7 mouse cellular contexts compared by ENCODE assay signal in the genomic region with DNA sequence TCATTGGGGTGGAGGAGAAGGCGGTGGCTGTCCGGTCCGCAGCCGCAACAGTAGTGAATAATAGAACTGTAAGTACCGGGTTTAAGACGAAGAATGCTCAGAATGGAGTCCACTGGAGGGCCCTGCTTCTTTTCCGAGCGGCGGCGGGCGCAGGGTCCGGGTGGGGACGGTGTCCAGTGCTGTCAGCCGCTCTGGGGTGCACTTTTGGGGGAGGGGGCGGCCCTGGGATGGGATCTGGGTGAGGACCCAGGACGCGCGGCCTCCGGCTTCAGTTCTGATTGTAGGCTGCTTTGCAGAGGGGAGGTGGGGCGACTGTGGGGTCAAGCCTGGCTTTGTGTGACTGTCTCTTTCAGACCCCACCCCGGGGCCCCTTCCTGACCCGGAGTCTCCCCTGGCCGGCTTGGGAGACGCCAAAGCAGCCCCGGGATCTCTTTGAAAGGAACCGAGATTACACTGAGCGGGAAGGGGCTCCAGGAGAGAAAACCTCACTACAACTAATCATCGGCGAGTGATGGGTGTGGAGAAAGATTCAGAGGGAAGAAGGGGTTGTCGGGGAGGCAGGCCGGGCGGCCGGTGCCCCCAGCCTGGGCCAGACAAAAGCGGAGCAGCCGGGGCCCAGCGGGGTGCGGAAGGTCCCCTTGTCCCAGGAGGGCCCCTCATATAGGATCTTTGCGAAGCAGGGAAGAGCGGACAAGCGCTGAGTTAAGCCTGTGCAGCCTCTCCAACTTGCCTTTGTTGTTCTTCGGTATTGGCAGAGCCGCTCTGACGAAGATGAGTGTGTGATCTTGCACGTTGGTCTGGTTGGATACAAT. TPM values are rescaled to one million over a fixed set of nuclear protein-coding genes. Genes with fewer than 3 reads are reported as not detected.
DNase-seq lines count a peak whose midpoint lies in the region; TF ChIP-seq lines count a peak whose summit lies in the region.

No protein-coding gene starts in this region.

- no peak for TF ChIP-seq CTCF in MEL (IDR thresholded peaks at IDR 0.05 in 2 of 3, conservative IDR thresholded peaks at IDR 0.05 in 1 of 3; ENCODE audit: control insufficient read depth in 1 of 3, insufficient read depth in 1 of 3, low read depth in 2 of 3, low read length in 3 of 3, poor library complexity in 1 of 3, severe bottlenecking in 1 of 3)

- H3K79me2 ChIP-seq in MEL (ENCODE audit: control insufficient read depth, insufficient read depth, low read length, poor library complexity) = peaks cover 45% of the 10 kb centered on the region

- H3K27me3 ChIP-seq in MEL (ENCODE audit: control insufficient read depth in 1 of 2, insufficient read depth in 2 of 2, low read length in 2 of 2) = no peaks in the 10 kb centered on the region

- H3K9ac ChIP-seq in MEL (ENCODE audit: control insufficient read depth, low read depth, low read length, poor library complexity, severe bottlenecking) = peak overlapping the region; percentile 96

- no peak for TF ChIP-seq RAD21 in MEL (IDR thresholded peaks at IDR 0.05; ENCODE audit: low read depth, low read length)

- TF ChIP-seq EP300 in MEL (IDR thresholded peaks at IDR 0.05; ENCODE audit: low read depth in 1 of 2, low read length in 2 of 2) = no peak

- peaks cover 0 to 9% of the 10 kb centered on the region in 2 experiments; a peak in 2 of 4 replicates for H3K4me1 ChIP-seq in MEL (ENCODE audit: control insufficient read depth in 1 of 2, insufficient read depth in 2 of 2, low read length in 2 of 2)

- H3K36me3 ChIP-seq in MEL (ENCODE audit: control insufficient read depth in 1 of 2, insufficient read depth in 2 of 2, low read length in 2 of 2) = peaks cover 0 to 16% of the 10 kb centered on the region in 2 experiments; a peak in 2 of 4 replicates

- TF ChIP-seq POLR2A in MEL (IDR thresholded peaks at IDR 0.05; ENCODE audit: control insufficient read depth in 1 of 2, insufficient read depth in 1 of 2, low read depth in 1 of 2, low read length in 2 of 2, poor library complexity in 1 of 2) = peak in 1 of 2 experiments; percentile 21; a peak in 2 of 4 replicates

- H3K27ac ChIP-seq in MEL (ENCODE audit: control insufficient read depth, low read depth, low read length) = peak overlapping the region; percentile 79

- peak; percentile 68 for DNase-seq in A20 (ENCODE audit: low read depth, low spot score)
- peak; percentile 76 for DNase-seq in MEL (ENCODE audit: low read depth, low spot score)
- peak; percentile 65 to 77 for DNase-seq in cerebellum, postnatal 14 days
- DNase-seq in frontal cortex, postnatal 36 days (ENCODE audit: low spot score in 2 of 2) = peak; percentile 45 to 48
- DNase-seq in layer of hippocampus, postnatal 14 days (ENCODE audit: low spot score in 2 of 2) = peak; percentile 47 to 55
- peak; percentile 17 for DNase-seq in lung, postnatal 36 days
- DNase-seq in right cerebral cortex, postnatal 14 days = peak; percentile 48

- peak overlapping the region; percentile 70 to 94 for H3K4me3 ChIP-seq in MEL (ENCODE audit: control insufficient read depth in 1 of 2, insufficient read depth in 1 of 2, low read depth in 2 of 2, low read length in 2 of 2)

- H3K9me3 ChIP-seq in MEL (replicated peaks; ENCODE audit: insufficient read depth, low read length) = no peaks in the 10 kb centered on the region

TF ChIP-seq in MEL, 35 proteins besides CTCF, POLR2A, EP300 and RAD21:
- TF ChIP-seq TCF12 (IDR thresholded peaks at IDR 0.05; ENCODE audit: low read depth, low read length) = 0 out of 2 replicates have a peak, but pooled peaks have one; percentile 2
- peak; percentile 7; the same call in 1 of the 2 replicates for TF ChIP-seq MAZ (IDR thresholded peaks at IDR 0.05; ENCODE audit: low read depth, low read length)
- TF ChIP-seq ETS1 (IDR thresholded peaks at IDR 0.05; ENCODE audit: low read depth, low read length) = no peak
- peak; percentile 45 for TF ChIP-seq NELFE (IDR thresholded peaks at IDR 0.05; ENCODE audit: low read depth, low read length)
TF ChIP-seq in MEL: peak in this region for 3.

RNA-seq across cellular contexts. Expression of a gene that starts 0.8 kb away (rescaled TPM):
- total RNA-seq in MEL (2012; rRNA removed) = 13.9 and 16.0 TPM in 2 replicates
- polyA plus RNA-seq in MEL (2012; ENCODE audit: insufficient read depth in 1 of 2, insufficient read length in 2 of 2, low read depth in 1 of 2, low replicate concordance in 2 of 2, missing spikeins in 1 of 2) = 10 to 100 TPM in 1 of 2 experiments, not detected in 1; 21.3 TPM
- total RNA-seq in layer of hippocampus, postnatal 14 days (2021) = 100 to 1,000 TPM; 129 to 133 TPM

Comparison
In these comparisons a context has a peak if more than half of its experiments do, and no peak if none do; other contexts are left out.
1. Peak in every context shown above with its lines: DNase-seq, H3K4me3 ChIP-seq and H3K27ac ChIP-seq.
2. DNase-seq: peak in every context shown above with its lines; median percentile 76 in MEL; 71 in cerebellum, postnatal 14 days; 68 in A20; 51 in layer of hippocampus, postnatal 14 days; 48 in right cerebral cortex, postnatal 14 days; 46 in frontal cortex, postnatal 36 days; 17 in lung, postnatal 36 days.